ENCODE assay signal across 15 mouse cellular contexts in genomic region chr19:57301961-57302395, GRCm38 (mm10). TPM values are rescaled to one million over a fixed set of nuclear protein-coding genes. Genes with fewer than 3 reads are reported as not detected.
DNase-seq lines count a peak whose midpoint lies in the region; ATAC-seq and TF ChIP-seq lines count a peak whose summit lies in the region.
"Had no signal": no experiment of that assay in that cellular context is flagged by ENCODE, and none has a peak within 500 bp of the region (broad histone marks: within the 10 kb centered on the region; RNA-seq: fewer than 3 reads in every experiment).

No protein-coding gene starts in this region.

- no peak for DNase-seq in forebrain, postnatal 0 days
- peak; percentile 26 to 38 for DNase-seq in kidney, postnatal 4 days
- peak; percentile 45 for DNase-seq in limb, embryonic 11.5 days (ENCODE audit: low spot score)
- peak; percentile 19 to 50 for DNase-seq in lung, postnatal 4 days
- no peak for DNase-seq in urinary bladder, postnatal 14 days (ENCODE audit: low spot score)
- DNase-seq in thymus, postnatal 0 days (ENCODE audit: low spot score), result no peak
- DNase-seq: cerebellum, adult 8-10 months; embryo, embryonic 11 days; kidney, adult 8-10 months; thymus, adult 2 months had no signal

- H3K4me2 ChIP-seq in forebrain, embryonic 15.5 days (replicated peaks), result no peak overlapping the region
- no peak overlapping the region for H3K4me2 ChIP-seq in forebrain, postnatal 0 days (ENCODE audit: low read depth)
- H3K4me2 ChIP-seq in kidney, embryonic 15.5 days, result no peak overlapping the region
- no peak overlapping the region for H3K4me2 ChIP-seq in limb, embryonic 11.5 days (ENCODE audit: low read depth, severe bottlenecking)
- H3K4me2 ChIP-seq: hindbrain, embryonic 15.5 days had no signal

- 54% methylated on average over 12 of the region's 12 CpGs for WGBS in forebrain, embryonic 15.5 days
- WGBS in forebrain, postnatal 0 days, result 57% methylated on average over 12 of the region's 12 CpGs
- 60% methylated on average over 12 of the region's 12 CpGs for WGBS in kidney, embryonic 15.5 days
- 48% methylated on average over 12 of the region's 12 CpGs for WGBS in limb, embryonic 11.5 days

- no peak overlapping the region for H3K9ac ChIP-seq in forebrain, embryonic 15.5 days (replicated peaks)
- no peak overlapping the region for H3K9ac ChIP-seq in forebrain, postnatal 0 days
- no peak overlapping the region for H3K9ac ChIP-seq in kidney, embryonic 15.5 days
- H3K9ac ChIP-seq in limb, embryonic 11.5 days (ENCODE audit: low read length), result no peak overlapping the region
- H3K9ac ChIP-seq: hindbrain, embryonic 15.5 days had no signal

- H3K36me3 ChIP-seq in forebrain, embryonic 15.5 days, result no peaks in the 10 kb centered on the region
- no peaks in the 10 kb centered on the region for H3K36me3 ChIP-seq in forebrain, postnatal 0 days (ENCODE audit: insufficient read depth)
- no peaks in the 10 kb centered on the region for H3K36me3 ChIP-seq in kidney, embryonic 15.5 days
- H3K36me3 ChIP-seq in limb, embryonic 11.5 days (ENCODE audit: control insufficient read depth, insufficient read depth, low read length), result no peaks in the 10 kb centered on the region
- H3K36me3 ChIP-seq: hindbrain, embryonic 15.5 days had no signal

- no peak for ATAC-seq in forebrain, embryonic 15.5 days (replicated peaks)
- no peak for ATAC-seq in forebrain, postnatal 0 days
- ATAC-seq in kidney, embryonic 15.5 days (replicated peaks; ENCODE audit: low FRiP score), result no peak
- peak; percentile 57; the same call in 1 of the 2 replicates for ATAC-seq in limb, embryonic 11.5 days (ENCODE audit: insufficient number of reproducible peaks, low FRiP score, low TSS enrichment, low read depth)

- peaks cover 11% of the 10 kb centered on the region for H3K4me1 ChIP-seq in forebrain, embryonic 15.5 days
- peaks cover 6% of the 10 kb centered on the region; the same call in 1 of the 2 replicates for H3K4me1 ChIP-seq in forebrain, postnatal 0 days (ENCODE audit: insufficient read depth)
- H3K4me1 ChIP-seq in kidney, embryonic 15.5 days, result no peaks in the 10 kb centered on the region
- H3K4me1 ChIP-seq in limb, embryonic 11.5 days (ENCODE audit: control insufficient read depth, insufficient read depth, low read length), result peaks cover 5% of the 10 kb centered on the region
- H3K4me1 ChIP-seq: hindbrain, embryonic 15.5 days; megakaryocyte, embryonic 14.5 days had no signal

- TF ChIP-seq CTCF in forebrain, postnatal 0 days (IDR thresholded peaks at IDR 0.05; ENCODE audit: low read depth), result no peak

- no peak overlapping the region for H3K4me3 ChIP-seq in forebrain, embryonic 15.5 days
- no peak overlapping the region for H3K4me3 ChIP-seq in forebrain, postnatal 0 days (ENCODE audit: low read depth, low read length)
- no peak overlapping the region for H3K4me3 ChIP-seq in kidney, embryonic 15.5 days (replicated peaks)
- H3K4me3 ChIP-seq in limb, embryonic 11.5 days (ENCODE audit: low read depth, low read length), result no peak overlapping the region
- H3K4me3 ChIP-seq: hindbrain, embryonic 15.5 days; megakaryocyte, embryonic 14.5 days; myocyte had no signal

- H3K9me3 ChIP-seq in forebrain, embryonic 15.5 days, result no peaks in the 10 kb centered on the region
- H3K9me3 ChIP-seq in forebrain, postnatal 0 days (ENCODE audit: low read length), result no peaks in the 10 kb centered on the region
- H3K9me3 ChIP-seq in kidney, embryonic 15.5 days (replicated peaks), result no peaks in the 10 kb centered on the region
- no peaks in the 10 kb centered on the region for H3K9me3 ChIP-seq in limb, embryonic 11.5 days (ENCODE audit: control insufficient read depth, low read length)
- H3K9me3 ChIP-seq: hindbrain, embryonic 15.5 days; megakaryocyte, embryonic 14.5 days had no signal

- 0 out of 2 replicates have a peak overlapping the region, but pooled peaks have one; percentile 7 for H3K27ac ChIP-seq in forebrain, embryonic 15.5 days (replicated peaks)
- H3K27ac ChIP-seq in forebrain, postnatal 0 days (ENCODE audit: low read depth, low read length), result no peak overlapping the region
- H3K27ac ChIP-seq in kidney, embryonic 15.5 days, result no peak overlapping the region
- no peak overlapping the region for H3K27ac ChIP-seq in limb, embryonic 11.5 days (replicated peaks; ENCODE audit: low read depth, low read length)
- H3K27ac ChIP-seq: hindbrain, embryonic 15.5 days had no signal

- no peaks in the 10 kb centered on the region for H3K27me3 ChIP-seq in forebrain, embryonic 15.5 days
- no peaks in the 10 kb centered on the region for H3K27me3 ChIP-seq in forebrain, postnatal 0 days (ENCODE audit: insufficient read depth, low read length)
- H3K27me3 ChIP-seq in kidney, embryonic 15.5 days, result no peaks in the 10 kb centered on the region
- H3K27me3 ChIP-seq in limb, embryonic 11.5 days (ENCODE audit: control insufficient read depth, insufficient read depth, low read length), result no peaks in the 10 kb centered on the region
- H3K27me3 ChIP-seq: hindbrain, embryonic 15.5 days had no signal

RNA-seq across cellular contexts. Expression of gene Ablim1, which starts 12.7 kb away (rescaled TPM):
- 37.8 TPM in 2 replicates for polyA plus RNA-seq in forebrain, embryonic 15.5 days (2015; fragmentation: Nextera tagmentation; extraction: Ambion mirVana)
- 76.9 and 78.5 TPM in 2 replicates for total RNA-seq in forebrain, postnatal 0 days (2014; rRNA removed)
- 46.2 and 47.8 TPM in 2 replicates for polyA plus RNA-seq in forebrain, postnatal 0 days (2015; fragmentation: Nextera tagmentation; extraction: Ambion mirVana)
- polyA plus RNA-seq in kidney, embryonic 15.5 days (2015; fragmentation: Nextera tagmentation; extraction: Ambion mirVana), result 35.2 and 35.8 TPM in 2 replicates
- 16.8 and 17.9 TPM in 2 replicates for polyA plus RNA-seq in limb, embryonic 11.5 days (2014; fragmentation: Nextera tagmentation; extraction: Ambion mirVana)
- 148 and 166 TPM in 2 replicates for polyA plus RNA-seq in thymus, postnatal 0 days (2015; fragmentation: Nextera tagmentation; extraction: Ambion mirVana)

RNA-seq across cellular contexts. Expression of gene Fam160b1, which starts 58.5 kb away (rescaled TPM):
- polyA plus RNA-seq in forebrain, embryonic 15.5 days (2015; fragmentation: Nextera tagmentation; extraction: Ambion mirVana), result 13.8 and 15.7 TPM in 2 replicates
- total RNA-seq in forebrain, postnatal 0 days (2014; rRNA removed), result 19.7 and 23.0 TPM in 2 replicates
- 9.0 and 10.8 TPM in 2 replicates for polyA plus RNA-seq in forebrain, postnatal 0 days (2015; fragmentation: Nextera tagmentation; extraction: Ambion mirVana)
- 12.6 and 14.1 TPM in 2 replicates for polyA plus RNA-seq in kidney, embryonic 15.5 days (2015; fragmentation: Nextera tagmentation; extraction: Ambion mirVana)
- 15.8 and 16.6 TPM in 2 replicates for polyA plus RNA-seq in limb, embryonic 11.5 days (2014; fragmentation: Nextera tagmentation; extraction: Ambion mirVana)
- 14.3 and 17.0 TPM in 2 replicates for polyA plus RNA-seq in thymus, postnatal 0 days (2015; fragmentation: Nextera tagmentation; extraction: Ambion mirVana)

Comparison
In these comparisons a context has a peak if more than half of its experiments do, and no peak if none do; other contexts are left out.
1. DNase-seq: peak in kidney, postnatal 4 days (2 of 2), limb, embryonic 11.5 days (single experiment) and lung, postnatal 4 days (2 of 2); none in forebrain, postnatal 0 days (single experiment), urinary bladder, postnatal 14 days (single experiment) and thymus, postnatal 0 days (single experiment).